Mouse (Mus musculus) liver, adult 2 months (tissue): ENCODE results near the gene Sec14l3.

ENCODE experiments used
- CTCF ChIP-seq: fragments of 200-500 bp; IDR thresholded peaks from 2 replicates; pipeline ENCODE4 v1.5.1; 2011; ENCODE audit warnings: low read depth, low read length, control low read depth
- POLR2A ChIP-seq: fragments of 200-500 bp; IDR thresholded peaks from 2 replicates; pipeline ENCODE4 v1.6.1; 2011; ENCODE audit warnings: low read length, control low read depth; ENCODE audit not compliant: insufficient read depth; ENCODE audit errors: extremely low read depth

GRCm38 (mm10) chr11:4036365-4037084, 28.1 kb upstream of the Sec14l3 start:
- TF ChIP-seq CTCF: no peak
- no peak for TF ChIP-seq POLR2A
